Mouse (Mus musculus) embryonic fibroblast, embryonic 13.5 days (primary cell): ENCODE data around the gene Rsu1. TPM values are rescaled to one million over a fixed set of nuclear protein-coding genes. Genes with fewer than 3 reads are reported as not detected.

Source experiments
- H3K27ac ChIP-seq: 2 replicates; pipeline ENCODE4 v1.5.1; 2012; ENCODE audit warnings: low read length, control low read depth, inconsistent platforms; ENCODE audit not compliant: insufficient read depth
- H3K4me1 ChIP-seq: 2 replicates; pipeline ENCODE4 v1.6.1; 2011; ENCODE audit warnings: low read length; ENCODE audit not compliant: control insufficient read depth, insufficient read depth
- H3K4me3 ChIP-seq: 2 replicates; pipeline ENCODE4 v1.5.1; 2011; ENCODE audit warnings: mild to moderate bottlenecking, control low read depth, low read length; ENCODE audit not compliant: insufficient read depth
- CTCF ChIP-seq: IDR thresholded peaks from 2 replicates; pipeline ENCODE4 v1.5.1; 2011; ENCODE audit warnings: mild to moderate bottlenecking, control low read depth, low read length, moderate library complexity, borderline replicate concordance; ENCODE audit not compliant: insufficient read depth
- POLR2A ChIP-seq: IDR thresholded peaks from 2 replicates; pipeline ENCODE4 v1.6.1; 2011; ENCODE audit warnings: low read depth, mild to moderate bottlenecking, control low read depth, low read length, moderate library complexity
- polyA plus RNA-seq: library from polyadenylated mRNA; stranded (reverse); fragments of >200 nt; gene quantifications from 2 replicates; pipeline ENCODE4 v1.2.4, GENCODE M21; 2011; ENCODE audit warnings: low read depth; ENCODE audit not compliant: missing spikeins, insufficient read length

The Rsu1 gene
- polyA plus RNA-seq, 1 experiment = 235 TPM

DNA sequence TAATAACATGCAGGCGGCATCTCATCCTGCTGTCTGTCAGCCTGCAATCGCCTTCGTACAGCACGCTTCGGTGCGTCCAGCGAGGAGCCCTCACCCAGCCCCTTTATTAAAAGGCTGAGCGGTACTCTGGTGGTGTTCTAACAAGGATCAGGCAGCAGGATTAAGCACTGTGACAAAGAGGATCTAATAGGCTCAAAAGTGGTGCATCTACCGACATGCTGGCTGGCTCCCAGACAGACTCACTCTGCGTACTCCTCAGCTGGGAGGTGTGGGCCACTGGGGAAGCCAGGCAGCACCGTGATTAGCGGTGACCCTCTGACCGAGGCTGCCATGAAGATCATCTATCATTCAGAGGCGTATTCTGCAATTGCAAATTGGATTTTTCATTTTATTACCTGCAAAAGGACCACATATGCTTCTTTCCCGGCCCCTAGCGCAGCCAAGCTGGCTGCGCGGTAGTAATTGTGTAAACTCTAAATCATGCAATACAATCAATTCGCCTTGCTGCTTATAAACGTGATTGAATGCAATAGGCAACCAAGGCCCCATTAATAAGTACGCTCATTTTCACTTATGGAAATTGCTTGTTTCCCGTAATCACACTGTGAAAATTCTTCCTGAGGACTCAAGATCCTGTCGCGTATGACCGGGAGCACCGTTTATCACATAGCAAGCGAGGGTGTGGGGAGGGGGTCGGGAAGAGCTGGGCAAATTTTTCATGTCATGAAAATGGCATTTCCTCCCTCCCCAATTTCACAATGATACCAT lies 95.5 kb downstream of the Rsu1 start:
- H3K4me3 ChIP-seq = no peak overlapping the region
- TF ChIP-seq POLR2A (no peak), CTCF (no peak)

DNA sequence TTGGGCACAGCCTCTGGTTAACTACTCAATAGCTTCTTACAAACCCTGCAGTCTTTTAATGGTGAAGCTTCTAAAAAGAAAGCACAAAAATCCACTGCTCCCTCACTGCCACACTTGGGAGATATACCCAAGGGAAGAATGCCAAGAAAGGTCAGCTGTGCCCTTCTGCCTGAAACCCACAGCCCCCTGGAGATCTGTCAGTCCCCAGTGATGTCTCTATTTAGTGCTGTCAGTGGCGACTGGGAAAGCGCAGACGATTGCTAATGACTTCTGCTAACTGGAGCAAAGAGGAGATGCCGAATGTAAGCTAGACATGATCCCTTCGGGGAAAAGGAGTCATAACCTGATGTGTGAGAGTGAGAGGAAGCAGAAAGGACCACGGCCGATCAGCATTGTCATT lies 96.8 kb downstream of the Rsu1 start:
- no peak for TF ChIP-seq CTCF
- TF ChIP-seq POLR2A = no peak
- Histone ChIP-seq H3K27ac (no peak overlapping the region), H3K4me1 (no peaks in the 10 kb centered on the region), H3K4me3 (no peak overlapping the region)

More for the DNA sequence above, 95.5 kb downstream of the Rsu1 start:
- H3K27ac ChIP-seq = no peak overlapping the region
- no peaks in the 10 kb centered on the region for H3K4me1 ChIP-seq

DNA sequence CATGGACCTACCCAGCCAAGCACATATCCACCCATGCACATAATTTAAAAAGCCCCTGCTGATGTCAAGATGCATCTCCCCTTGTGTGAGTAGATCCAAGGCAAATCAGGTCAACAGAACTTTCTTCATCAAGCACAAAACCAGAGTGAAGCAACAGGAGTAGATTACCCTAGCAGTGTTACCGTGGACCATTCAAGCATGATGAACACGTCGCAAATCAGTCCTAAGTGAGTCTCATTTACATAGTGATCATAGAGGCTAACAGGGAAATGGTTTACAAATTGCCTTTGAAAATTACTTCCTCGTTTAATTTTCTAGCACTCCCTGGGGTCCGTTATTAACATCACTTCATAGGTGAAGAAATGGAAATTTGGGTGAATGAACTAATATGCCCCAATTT lies 100.6 kb downstream of the Rsu1 start:
- Histone ChIP-seq H3K4me1 (no peaks in the 10 kb centered on the region), H3K4me3 (no peak overlapping the region), H3K27ac (no peak overlapping the region)
- no peak for TF ChIP-seq POLR2A
- TF ChIP-seq CTCF = no peak

DNA sequence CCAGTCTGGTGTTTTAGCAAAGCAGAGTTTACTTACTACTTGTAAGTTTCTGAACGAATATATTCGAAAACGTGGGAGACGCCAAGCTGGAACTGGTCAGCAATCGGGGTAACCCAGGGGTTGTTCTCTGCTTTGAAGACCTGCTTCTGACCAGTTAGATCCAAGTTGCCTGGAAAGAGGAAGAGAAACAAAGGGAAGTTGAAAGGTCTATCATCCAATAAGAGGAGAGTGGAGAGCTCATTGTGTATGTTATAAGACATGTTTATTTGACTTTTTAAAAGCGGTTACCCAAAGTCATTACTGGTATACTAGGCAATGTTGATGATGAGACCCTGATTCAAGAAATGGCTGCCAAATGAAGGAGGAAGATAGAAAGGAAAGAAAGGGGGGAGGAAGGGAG lies 101.3 kb downstream of the Rsu1 start:
- no peak overlapping the region for H3K27ac ChIP-seq
- TF ChIP-seq POLR2A (no peak), CTCF (no peak)
- no peak overlapping the region for H3K4me3 ChIP-seq
- no peaks in the 10 kb centered on the region for H3K4me1 ChIP-seq

DNA sequence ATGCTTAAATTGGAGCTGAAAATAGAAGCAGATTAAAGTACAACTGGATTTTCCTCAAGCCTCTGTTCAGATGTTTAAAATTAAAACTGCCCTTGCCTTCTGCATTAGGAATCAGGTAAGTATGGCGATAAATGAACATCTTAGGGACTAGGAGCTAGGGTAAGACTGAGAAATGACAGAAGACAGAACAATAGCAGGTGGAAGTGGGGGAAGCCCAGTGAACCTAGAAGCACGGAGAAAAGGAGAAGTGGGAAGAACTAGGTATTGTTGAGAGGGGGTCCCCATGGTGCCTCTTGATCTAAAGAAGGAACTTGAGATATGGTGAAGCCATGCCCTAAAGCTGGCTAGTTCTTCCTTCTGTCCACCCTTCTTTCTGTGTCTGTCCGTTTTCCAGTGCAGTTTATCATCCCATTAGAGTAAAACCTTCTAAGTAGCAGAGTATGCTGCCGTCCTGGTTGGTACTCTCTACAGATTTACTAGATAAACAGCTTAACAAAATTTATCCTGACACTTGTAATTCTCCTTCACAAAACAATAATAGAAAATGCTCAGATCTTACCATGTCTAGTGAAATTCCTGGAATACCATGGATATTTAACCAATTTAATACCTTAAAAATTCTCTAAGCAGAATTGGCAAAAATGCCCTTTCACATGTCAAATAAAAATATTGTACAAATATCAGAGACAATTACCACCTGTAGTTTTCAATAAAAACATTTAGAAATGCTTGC lies 101.9 kb downstream of the Rsu1 start:
- H3K27ac ChIP-seq = no peak overlapping the region
- TF ChIP-seq CTCF = no peak
- TF ChIP-seq POLR2A = no peak
- no peaks in the 10 kb centered on the region for H3K4me1 ChIP-seq
- H3K4me3 ChIP-seq = no peak overlapping the region

DNA sequence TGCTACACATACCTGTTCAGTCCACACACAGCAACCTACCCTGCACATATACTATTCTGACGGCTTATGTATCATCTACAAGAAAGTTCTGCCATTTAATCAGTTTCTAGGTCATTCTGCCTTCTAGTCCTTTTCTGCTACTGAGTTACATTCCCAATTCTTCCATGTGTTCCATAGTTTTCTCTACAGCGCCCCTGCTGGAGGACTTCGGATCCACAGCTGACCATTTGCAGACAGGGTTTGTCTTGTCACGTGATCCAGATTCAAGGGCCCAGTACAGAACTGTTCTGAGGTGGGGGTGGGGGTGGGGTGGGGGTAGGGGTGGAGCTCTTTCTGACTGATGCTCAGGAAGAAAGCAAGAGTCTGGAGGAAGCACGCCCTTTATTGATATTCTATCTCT lies 102.5 kb downstream of the Rsu1 start:
- Histone ChIP-seq H3K4me3 (no peak overlapping the region), H3K4me1 (no peaks in the 10 kb centered on the region), H3K27ac (no peak overlapping the region)
- TF ChIP-seq CTCF (no peak), POLR2A (no peak)

DNA sequence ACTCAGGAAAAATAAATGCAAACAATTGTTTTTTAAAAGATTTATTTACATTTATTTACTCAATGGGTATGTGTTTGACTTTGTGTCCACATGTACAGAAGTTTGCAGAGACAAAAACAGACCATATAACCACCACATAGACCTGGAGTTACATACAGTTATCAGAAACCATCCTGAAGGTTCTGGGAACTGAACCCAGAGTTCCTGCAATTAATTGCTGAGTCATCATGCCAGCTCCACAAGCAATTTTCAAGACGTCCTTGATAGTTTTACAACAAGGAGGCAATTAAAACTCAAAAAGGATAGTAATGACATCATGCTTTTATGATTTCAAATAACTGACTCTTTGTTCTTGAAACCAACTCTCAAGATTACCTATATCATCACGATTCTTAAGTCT lies 109.5 kb downstream of the Rsu1 start:
- Histone ChIP-seq H3K4me1 (no peaks in the 10 kb centered on the region), H3K27ac (no peak overlapping the region), H3K4me3 (no peak overlapping the region)
- no peak for TF ChIP-seq POLR2A
- TF ChIP-seq CTCF = no peak

DNA sequence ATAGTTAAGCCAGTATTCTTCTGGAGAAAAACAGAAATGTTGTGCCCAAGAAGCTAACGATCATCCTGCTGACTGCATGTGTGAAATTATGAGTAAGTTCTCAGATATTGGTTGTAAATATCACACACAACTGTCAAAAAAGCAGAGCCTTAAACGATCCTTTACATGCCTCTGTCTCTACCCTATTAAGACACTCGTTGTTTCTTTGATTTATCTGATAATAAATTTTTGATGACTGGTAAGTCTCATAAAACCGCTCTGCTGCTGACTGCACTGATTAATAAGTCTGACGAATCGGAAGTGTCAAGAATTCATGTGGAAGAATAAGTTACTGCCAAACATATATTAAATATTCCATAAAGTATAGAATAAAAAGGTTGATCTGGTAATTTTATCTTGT lies 126.0 kb downstream of the Rsu1 start:
- TF ChIP-seq POLR2A (no peak), CTCF (no peak)
- Histone ChIP-seq H3K4me3 (no peak overlapping the region), H3K4me1 (no peaks in the 10 kb centered on the region)

DNA sequence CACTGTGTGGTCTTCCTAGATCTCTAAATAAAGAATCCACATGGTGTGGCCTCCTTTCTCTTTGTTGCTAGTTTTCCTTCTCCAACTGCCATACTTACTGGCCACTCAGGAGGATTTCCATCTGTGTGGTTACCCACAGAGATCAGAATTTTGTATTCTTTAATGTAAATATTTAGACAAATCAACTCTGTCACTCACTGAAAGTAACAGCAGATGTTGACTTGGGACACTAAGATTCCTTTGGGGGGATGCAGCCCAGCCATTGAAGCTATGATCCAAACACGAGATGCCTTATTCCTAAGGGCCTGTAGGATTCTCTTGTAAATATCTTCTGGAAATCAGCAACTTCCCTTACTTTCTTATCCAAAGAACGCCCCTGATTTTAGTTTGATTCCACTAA lies 136.3 kb downstream of the Rsu1 start:
- H3K27ac ChIP-seq = no peak overlapping the region
- no peak overlapping the region for H3K4me3 ChIP-seq
- peaks cover 3% of the 10 kb centered on the region; the same call in 1 of the 2 replicates for H3K4me1 ChIP-seq
- TF ChIP-seq CTCF (no peak), POLR2A (no peak)

More for the DNA sequence above, 126.0 kb downstream of the Rsu1 start:
- no peak overlapping the region for H3K27ac ChIP-seq

DNA sequence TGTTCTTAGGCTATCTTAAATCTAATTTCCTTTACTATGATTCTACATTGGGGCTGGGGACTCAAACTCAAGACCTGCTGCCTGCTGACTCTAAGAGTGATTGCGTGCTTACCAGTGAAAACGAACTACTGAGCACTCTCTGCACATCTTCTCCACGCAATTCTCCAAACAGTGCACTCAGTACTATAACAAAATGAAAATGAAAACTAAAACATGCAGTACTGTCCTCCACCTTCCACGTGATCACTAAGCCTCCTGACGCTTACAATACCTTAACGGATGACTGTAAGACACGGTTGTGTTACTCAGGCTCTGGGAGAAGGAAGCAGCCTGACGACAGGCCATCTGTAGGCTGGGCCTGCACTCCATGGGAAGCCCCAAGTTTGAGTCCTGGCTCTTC lies 138.4 kb downstream of the Rsu1 start:
- no peaks in the 10 kb centered on the region for H3K4me1 ChIP-seq
- H3K4me3 ChIP-seq = no peak overlapping the region
- TF ChIP-seq POLR2A = no peak
- TF ChIP-seq CTCF = no peak
- H3K27ac ChIP-seq = no peak overlapping the region

DNA sequence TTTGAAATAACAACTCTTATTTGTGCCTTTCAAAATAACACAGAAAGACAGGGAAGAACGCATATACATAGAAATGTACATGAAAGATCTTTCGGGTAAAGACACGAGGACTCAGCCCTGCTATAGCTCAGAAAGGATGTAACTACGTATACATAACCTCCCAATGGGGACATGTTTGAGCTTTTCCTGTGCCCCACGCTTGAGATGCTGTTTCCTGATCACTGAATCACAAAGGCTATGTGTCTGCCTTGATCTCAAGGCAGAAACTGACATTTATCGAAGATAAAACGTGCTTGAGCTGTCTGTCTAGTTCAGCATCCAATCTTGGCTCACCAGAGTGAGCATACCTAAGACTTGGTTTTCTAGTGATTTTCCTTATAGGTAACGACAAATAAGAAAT lies 138.8 kb downstream of the Rsu1 start:
- no peak for TF ChIP-seq POLR2A
- no peak for TF ChIP-seq CTCF
- Histone ChIP-seq H3K4me3 (no peak overlapping the region), H3K4me1 (no peaks in the 10 kb centered on the region), H3K27ac (no peak overlapping the region)
